Mouse (Mus musculus): ENCODE data around the gene Mboat2. TPM values are rescaled to one million over a fixed set of nuclear protein-coding genes. Genes with fewer than 3 reads are reported as not detected.

The Mboat2 gene
- polyA plus RNA-seq, 1 experiment from 2014 or later = not detected

DNA sequence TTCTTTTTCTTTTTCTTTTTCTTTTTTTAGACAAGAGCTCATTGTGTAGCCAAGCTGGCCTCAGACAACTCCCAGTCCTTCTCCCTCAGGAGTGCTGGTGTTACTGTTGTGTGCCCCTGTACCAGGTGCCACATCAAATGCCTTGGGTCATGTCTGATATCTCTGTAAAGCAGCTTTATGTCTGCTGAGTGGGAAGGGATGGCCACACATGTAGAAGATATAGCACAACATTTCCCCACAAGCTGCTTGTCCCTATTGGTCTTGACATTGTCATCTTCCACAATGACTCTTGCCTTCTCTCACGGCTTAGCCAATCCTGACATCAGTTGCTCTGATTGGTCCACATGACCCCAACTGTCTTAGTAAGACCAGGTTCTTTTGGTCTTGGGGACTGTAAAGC, 45.2 kb downstream of the Mboat2 start:
- Histone ChIP-seq H3K4me3 (ENCODE audit: inconsistent target) (no peak overlapping the region), H3K27ac (no peak overlapping the region), H3K36me3 (ENCODE audit: inconsistent target) (no peaks in the 10 kb centered on the region), H3K79me2 (ENCODE audit: inconsistent target) (no peaks in the 10 kb centered on the region)
- WGBS (ENCODE audit: missing documents) = 94% methylated on average over 1 of the region's 1 CpGs

DNA sequence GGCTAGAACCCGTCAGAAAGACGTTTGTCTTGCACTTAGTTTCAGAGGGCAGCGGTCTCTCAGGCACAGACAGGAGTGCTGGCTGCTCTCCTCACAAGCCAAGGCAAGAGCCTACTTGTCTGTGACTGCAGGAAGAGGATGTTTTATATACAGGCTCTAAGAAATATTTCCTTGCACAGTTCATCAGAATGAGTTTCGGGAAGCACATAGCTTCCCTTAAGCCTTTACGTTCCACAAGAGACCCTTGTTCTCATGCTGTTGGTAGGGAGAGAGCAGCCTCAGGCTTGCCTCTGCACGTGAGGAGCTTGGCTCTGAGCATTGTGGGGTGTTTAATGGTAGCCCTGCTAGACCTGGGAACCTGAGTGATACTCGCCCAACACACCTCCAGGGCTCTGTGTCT, 46.6 kb downstream of the Mboat2 start:
- H3K4me3 ChIP-seq (ENCODE audit: inconsistent target) = no peak overlapping the region
- no peak overlapping the region for H3K27ac ChIP-seq
- no peaks in the 10 kb centered on the region for H3K79me2 ChIP-seq (ENCODE audit: inconsistent target)
- no peaks in the 10 kb centered on the region for H3K36me3 ChIP-seq (ENCODE audit: inconsistent target)
- WGBS (ENCODE audit: missing documents) = 85% methylated on average over 7 of the region's 7 CpGs

DNA sequence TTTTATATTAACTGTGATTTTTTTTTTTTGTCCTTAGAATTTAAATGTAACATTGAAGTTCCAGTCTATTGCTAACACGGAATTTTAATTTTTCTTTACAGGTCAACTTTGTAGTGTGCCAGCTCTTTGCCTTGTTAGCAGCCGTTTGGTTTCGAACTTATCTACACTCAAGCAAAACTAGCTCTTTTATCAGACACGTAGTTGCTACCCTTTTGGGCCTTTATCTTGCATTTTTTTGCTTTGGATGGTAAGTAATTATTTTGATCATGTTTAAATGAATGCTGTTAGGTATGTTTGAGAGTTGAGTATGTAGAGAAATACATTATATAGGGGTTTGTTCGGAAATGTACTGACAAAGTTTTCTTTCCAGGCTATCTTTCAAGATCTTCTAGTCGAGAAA, 47.4 kb downstream of the Mboat2 start:
- H3K36me3 ChIP-seq (ENCODE audit: inconsistent target) = no peaks in the 10 kb centered on the region
- H3K27ac ChIP-seq = no peak overlapping the region
- WGBS (ENCODE audit: missing documents) = 94% methylated on average over 6 of the region's 6 CpGs
- H3K4me3 ChIP-seq (ENCODE audit: inconsistent target) = no peak overlapping the region
- no peaks in the 10 kb centered on the region for H3K79me2 ChIP-seq (ENCODE audit: inconsistent target)

DNA sequence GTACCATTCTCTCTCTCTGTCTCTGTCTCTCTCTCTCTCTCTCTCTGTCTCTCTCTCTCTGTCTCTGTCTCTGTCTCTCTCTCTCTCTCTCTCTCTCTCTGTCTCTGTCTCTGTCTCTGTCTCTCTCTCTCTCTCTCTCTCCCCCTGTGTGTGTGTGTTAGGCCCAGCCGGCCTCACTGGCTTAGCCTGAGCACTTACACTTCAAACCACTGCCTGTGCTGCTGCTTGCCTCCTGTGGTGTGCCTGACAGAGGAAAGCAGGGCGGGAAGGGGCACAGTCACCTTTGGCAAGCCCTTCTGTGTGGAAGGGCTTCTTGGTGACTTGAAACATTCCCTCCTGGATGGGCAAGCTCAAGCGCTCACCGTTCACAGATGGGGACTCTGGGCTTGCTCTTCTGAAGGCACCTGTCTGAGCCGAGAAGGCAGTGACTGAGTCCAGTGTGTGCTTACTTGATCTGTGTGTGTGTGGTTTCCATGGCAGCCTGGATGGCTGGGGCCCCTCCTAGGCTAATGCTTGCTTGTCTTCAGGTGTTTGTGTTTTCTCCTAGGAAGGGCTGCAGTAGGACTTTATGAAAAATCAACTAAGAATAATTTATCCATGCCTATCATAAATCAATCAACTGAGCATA, 48.2 kb downstream of the Mboat2 start:
- Histone ChIP-seq H3K36me3 (ENCODE audit: inconsistent target) (no peaks in the 10 kb centered on the region), H3K4me3 (ENCODE audit: inconsistent target) (no peak overlapping the region), H3K27ac (no peak overlapping the region), H3K79me2 (ENCODE audit: inconsistent target) (no peaks in the 10 kb centered on the region)
- whole genome bisulfite sequencing (ENCODE audit: missing documents) = 97% methylated on average over 4 of the region's 5 CpGs

DNA sequence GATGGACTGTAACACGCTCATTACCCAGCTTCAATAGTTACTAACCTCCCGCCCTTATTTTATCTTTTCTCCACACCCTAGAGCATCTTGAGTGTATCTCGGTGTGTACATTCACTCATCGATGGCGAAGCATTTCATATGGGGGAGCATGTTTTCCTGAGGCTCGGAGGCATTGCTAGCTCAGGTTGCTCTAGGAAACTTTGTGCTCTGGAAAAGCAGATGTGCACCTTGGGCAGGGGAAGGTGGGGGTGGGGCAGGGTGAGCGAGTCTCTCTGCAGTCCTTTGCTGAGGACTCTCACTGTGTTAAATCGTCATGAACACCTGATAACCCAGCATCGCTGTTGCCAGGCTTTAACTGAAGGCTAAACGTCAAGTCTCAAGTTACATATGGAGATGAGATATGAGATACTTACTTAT, 48.9 kb downstream of the Mboat2 start:
- H3K27ac ChIP-seq = no peak overlapping the region
- WGBS (ENCODE audit: missing documents) = 96% methylated on average over 10 of the region's 10 CpGs
- no peaks in the 10 kb centered on the region for H3K36me3 ChIP-seq (ENCODE audit: inconsistent target)
- no peak overlapping the region for H3K4me3 ChIP-seq (ENCODE audit: inconsistent target)
- no peaks in the 10 kb centered on the region for H3K79me2 ChIP-seq (ENCODE audit: inconsistent target)

DNA sequence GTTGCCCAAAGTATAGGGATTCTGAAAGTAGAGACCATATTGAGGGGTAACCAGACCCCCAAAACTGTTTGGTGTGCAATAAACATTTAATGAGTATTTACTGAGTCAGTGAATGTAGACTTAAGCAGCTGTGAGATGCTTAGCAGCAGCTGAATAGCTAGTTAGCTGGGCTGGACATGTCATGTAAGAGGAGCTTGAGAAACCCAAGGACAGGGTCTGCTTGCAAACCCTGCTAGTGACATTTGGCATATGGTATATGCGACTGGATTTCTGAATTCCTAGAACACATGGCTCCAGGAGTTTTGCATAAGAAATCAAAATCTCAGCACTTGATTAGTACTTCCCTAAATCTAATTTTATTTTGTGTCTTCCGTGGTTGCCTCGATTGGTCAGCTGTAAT, 52.6 kb downstream of the Mboat2 start:
- WGBS (ENCODE audit: missing documents) = 71% methylated on average over 3 of the region's 3 CpGs
- H3K79me2 ChIP-seq (ENCODE audit: inconsistent target) = no peaks in the 10 kb centered on the region
- no peak overlapping the region for H3K27ac ChIP-seq
- H3K36me3 ChIP-seq (ENCODE audit: inconsistent target) = no peaks in the 10 kb centered on the region
- H3K4me3 ChIP-seq (ENCODE audit: inconsistent target) = no peak overlapping the region

DNA sequence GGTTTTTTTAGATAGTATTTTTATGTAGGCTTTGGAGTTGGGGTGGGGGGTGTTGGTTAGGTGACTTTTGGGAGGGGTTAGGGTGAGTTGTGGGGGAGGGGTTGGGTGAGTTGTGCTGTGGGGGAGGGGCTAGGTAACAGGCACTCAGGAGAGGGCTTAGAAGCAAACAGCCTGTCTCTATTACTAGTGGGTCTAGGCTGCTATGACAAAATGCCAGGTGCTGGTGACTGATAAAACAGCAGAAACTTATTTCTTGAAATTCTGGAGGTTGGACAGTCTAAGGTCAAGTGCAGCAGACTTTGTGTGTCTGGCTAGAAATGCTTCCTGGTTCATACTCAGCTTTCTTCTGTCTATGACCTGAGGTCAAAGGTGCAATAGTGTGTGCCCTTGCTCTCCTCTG, 56.1 kb downstream of the Mboat2 start:
- Histone ChIP-seq H3K79me2 (ENCODE audit: inconsistent target) (no peaks in the 10 kb centered on the region), H3K36me3 (ENCODE audit: inconsistent target) (no peaks in the 10 kb centered on the region), H3K4me3 (ENCODE audit: inconsistent target) (no peak overlapping the region), H3K27ac (no peak overlapping the region)

DNA sequence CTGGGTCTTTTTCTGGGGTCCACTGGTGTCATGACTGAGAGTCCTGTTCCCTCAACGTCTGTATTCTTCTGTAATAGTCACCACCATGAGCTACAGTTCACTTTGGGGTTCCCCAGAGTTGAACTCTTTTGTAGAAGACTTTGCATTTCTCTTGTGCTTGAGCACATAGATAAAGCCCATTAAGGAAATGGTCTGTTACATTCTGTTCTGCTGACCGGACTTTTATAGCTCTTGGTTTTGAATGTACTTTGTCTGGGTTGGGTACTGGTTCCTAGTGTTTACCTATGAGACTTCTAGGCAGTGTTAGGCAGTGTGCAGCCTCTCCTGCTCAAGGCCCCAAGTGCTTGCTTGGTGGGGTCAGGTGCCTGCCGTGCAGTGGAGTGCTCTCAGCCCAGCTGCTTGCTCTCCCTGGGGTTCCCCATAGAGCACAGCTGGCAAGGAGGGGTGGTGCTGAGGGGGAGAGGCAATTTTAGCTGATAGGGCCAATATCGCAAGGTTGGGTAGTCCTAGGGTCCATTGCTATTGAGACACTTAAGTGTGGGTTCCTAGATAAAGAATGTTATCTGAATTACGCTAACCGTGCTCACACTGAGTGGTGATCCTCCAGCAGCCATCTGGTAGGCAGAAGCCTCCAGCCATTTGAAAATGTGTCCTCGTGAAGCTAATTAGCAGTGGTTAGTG, 58.8 kb downstream of the Mboat2 start:
- Histone ChIP-seq H3K27ac (no peak overlapping the region), H3K79me2 (ENCODE audit: inconsistent target) (no peaks in the 10 kb centered on the region), H3K36me3 (ENCODE audit: inconsistent target) (no peaks in the 10 kb centered on the region), H3K4me3 (ENCODE audit: inconsistent target) (no peak overlapping the region)
- 72% methylated on average over 7 of the region's 7 CpGs for WGBS (ENCODE audit: missing documents)

DNA sequence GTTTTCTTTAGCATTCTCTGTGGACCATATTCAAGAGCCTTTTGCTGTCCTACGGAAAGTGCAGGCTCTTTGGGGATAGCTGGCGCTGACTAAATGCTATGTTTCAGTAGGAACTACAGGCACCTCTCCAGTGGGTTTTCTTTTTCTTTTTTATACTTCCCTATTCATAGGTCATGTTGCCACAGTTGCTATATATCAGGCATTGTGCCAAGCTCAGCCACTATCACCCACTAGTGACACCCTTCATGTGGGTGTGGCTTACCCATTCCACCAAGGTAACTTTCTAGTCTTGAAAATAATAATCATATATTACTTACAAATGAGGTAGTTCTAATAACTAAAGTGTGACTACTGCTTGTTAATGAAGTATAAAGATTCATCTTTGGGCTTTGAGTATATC, 59.5 kb downstream of the Mboat2 start:
- no peaks in the 10 kb centered on the region for H3K36me3 ChIP-seq (ENCODE audit: inconsistent target)
- H3K79me2 ChIP-seq (ENCODE audit: inconsistent target) = no peaks in the 10 kb centered on the region
- 69% methylated on average over 2 of the region's 2 CpGs for WGBS (ENCODE audit: missing documents)
- no peak overlapping the region for H3K27ac ChIP-seq
- no peak overlapping the region for H3K4me3 ChIP-seq (ENCODE audit: inconsistent target)

DNA sequence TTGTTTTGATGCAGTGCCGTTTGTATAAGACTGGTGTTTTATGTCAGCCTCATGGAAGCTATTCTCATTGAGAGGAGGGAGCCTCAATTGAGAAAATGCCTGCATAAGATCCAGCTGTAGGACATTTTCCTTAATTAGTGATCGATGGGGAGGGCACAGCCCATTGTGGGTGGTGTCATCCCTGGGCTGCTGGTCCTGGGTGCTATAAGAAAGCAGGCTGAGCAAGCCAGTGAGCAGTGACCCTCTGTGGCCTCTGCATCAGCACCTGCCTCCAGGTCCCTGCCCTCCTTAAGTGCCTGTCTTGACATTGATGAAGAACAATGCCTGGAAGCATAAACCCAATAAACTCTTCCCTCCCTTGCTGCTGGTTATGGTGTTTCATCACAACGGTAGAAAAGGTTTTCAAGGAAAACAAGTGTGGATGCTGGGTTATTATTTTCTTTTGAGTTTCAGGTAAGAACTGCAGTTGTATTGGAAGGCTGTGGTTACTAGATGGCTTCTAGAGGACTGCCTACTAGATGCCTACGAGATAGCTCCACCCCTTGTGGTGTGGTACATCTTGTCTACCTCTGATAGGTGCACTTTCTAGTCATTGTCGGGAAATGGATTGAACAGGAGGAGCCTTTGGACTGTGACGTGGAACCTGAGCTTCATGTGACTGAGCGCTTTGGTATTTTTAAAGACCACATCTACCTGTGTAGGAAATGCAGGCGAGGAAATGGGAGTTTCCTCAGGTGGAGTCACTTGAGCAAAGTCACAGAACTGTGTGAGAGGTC, 60.2 kb downstream of the Mboat2 start:
- WGBS (ENCODE audit: missing documents) = 92% methylated on average over 8 of the region's 8 CpGs
- Histone ChIP-seq H3K4me3 (ENCODE audit: inconsistent target) (no peak overlapping the region), H3K36me3 (ENCODE audit: inconsistent target) (no peaks in the 10 kb centered on the region), H3K27ac (no peak overlapping the region), H3K79me2 (ENCODE audit: inconsistent target) (no peaks in the 10 kb centered on the region)

DNA sequence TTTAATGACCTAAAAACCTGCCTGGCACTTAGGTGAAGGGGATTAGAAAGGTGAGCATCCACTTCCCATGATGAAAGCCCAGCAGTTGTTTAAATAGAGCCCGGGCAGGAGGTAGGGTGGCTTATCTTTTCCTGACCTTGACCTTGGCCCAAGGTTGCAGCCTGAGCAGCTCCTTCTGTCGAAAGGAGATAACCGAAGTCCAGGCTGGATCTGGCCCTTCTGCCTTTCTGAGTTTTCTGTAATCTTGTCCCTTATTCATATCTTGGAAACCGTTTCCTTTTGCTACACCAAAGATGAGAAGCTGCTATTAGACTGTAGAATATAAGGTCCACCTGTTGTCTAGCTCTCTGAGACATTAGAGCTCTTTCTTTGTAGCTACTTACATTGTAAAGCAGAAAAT, 61.9 kb downstream of the Mboat2 start:
- H3K36me3 ChIP-seq (ENCODE audit: inconsistent target) = no peaks in the 10 kb centered on the region
- no peak overlapping the region for H3K27ac ChIP-seq
- no peak overlapping the region for H3K4me3 ChIP-seq (ENCODE audit: inconsistent target)
- no peaks in the 10 kb centered on the region for H3K79me2 ChIP-seq (ENCODE audit: inconsistent target)
- 88% methylated on average over 4 of the region's 4 CpGs for WGBS (ENCODE audit: missing documents)

DNA sequence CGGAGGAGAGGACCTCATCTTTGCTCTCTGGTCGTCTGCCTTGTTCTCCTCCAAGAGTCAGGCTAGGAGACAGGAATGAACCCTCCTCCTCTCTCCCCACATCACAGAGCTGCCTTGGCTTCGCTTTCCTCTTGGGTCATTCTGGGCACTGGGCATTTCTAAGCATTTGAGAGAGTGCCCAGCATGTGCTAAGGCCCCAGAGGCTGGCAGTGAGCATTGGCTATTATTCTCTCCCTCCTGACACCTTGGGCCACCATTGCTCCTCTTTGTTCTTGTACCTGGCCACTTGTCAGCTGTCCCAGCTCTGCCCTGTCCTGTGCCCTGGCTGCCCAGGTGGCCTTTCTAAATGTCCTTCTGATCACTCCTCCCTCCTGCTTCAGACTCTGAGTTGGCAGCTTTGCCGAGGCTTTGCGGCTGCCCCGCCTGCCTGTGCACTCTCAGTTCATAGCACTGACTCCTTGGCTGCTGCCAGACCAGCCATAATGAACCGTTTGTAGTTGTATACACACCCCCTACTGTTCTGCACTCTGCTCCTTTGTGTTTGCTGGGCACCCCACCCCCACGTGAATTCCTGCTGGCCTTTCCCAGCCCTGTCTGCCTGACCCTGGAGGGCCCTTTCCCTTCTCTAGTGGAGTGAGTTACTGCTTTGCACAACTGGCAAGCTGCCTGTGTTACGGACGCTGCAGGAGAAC, 63.2 kb downstream of the Mboat2 start:
- Histone ChIP-seq H3K27ac (no peak overlapping the region), H3K79me2 (ENCODE audit: inconsistent target) (no peaks in the 10 kb centered on the region), H3K36me3 (ENCODE audit: inconsistent target) (no peaks in the 10 kb centered on the region), H3K4me3 (ENCODE audit: inconsistent target) (no peak overlapping the region)
- 87% methylated on average over 10 of the region's 10 CpGs for WGBS (ENCODE audit: missing documents)

DNA sequence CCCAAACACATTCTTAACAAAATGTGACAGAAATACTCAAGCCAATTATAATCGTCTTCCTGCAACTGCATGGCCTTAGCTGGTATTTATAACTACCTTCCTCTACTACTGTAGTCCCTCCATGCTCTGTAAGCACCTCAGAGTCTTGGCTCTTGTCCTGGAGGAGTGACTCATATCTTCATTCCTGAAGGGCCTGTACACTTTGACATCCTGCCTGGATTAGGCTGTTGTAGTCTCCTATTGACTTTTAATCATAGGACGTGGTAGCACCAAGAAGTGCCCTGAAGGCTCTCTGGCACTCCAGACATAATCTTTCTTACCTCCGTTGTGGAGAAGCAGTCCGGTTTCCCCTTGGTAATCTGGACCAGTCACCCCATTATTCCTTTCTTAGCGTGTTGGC, 64.7 kb downstream of the Mboat2 start:
- Histone ChIP-seq H3K27ac (no peak overlapping the region), H3K36me3 (ENCODE audit: inconsistent target) (no peaks in the 10 kb centered on the region), H3K4me3 (ENCODE audit: inconsistent target) (no peak overlapping the region), H3K79me2 (ENCODE audit: inconsistent target) (no peaks in the 10 kb centered on the region)
- 76% methylated on average over 5 of the region's 5 CpGs for WGBS (ENCODE audit: missing documents)

DNA sequence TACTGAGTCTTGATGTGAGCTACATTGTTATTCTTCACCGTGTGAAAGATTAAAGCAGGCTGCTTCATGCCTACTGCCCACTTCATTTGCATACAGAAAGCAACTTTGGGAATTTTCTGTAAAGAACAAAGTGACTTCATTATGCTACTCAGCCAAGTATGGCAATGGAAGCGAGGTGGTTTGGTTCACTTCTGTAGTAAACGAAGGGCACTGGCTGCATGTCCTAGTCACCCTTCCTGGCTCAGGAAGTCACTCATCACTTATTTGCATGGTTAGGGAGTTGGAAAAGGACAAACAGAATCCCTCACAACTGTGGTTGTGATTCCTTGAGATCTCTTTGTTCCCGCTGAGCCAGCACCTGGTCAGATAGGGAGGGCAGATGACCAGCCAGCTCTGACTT, 66.7 kb downstream of the Mboat2 start:
- Histone ChIP-seq H3K4me3 (ENCODE audit: inconsistent target) (no peak overlapping the region), H3K36me3 (ENCODE audit: inconsistent target) (no peaks in the 10 kb centered on the region), H3K79me2 (ENCODE audit: inconsistent target) (no peaks in the 10 kb centered on the region), H3K27ac (no peak overlapping the region)
- 90% methylated on average over 4 of the region's 4 CpGs for WGBS (ENCODE audit: missing documents)

DNA sequence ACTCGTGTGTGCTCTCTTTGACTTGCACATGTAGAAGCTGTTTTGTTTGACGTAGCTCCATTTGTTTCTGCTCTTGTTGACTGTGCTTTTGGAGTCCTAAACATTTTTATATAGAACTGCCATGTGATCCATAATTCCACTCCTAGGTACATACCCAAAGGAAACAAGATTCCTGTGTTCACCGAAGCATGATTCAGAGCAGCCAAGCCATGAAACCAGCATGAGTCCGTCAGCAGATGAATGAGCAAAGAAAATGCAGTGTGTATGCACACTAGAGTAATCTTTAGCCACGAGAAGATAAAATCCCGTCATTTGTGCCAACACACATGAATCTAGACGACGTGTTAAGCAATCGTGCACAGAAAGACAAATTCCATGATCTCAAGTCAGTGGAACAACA, 67.5 kb downstream of the Mboat2 start:
- Histone ChIP-seq H3K79me2 (ENCODE audit: inconsistent target) (no peaks in the 10 kb centered on the region), H3K36me3 (ENCODE audit: inconsistent target) (no peaks in the 10 kb centered on the region), H3K4me3 (ENCODE audit: inconsistent target) (no peak overlapping the region), H3K27ac (no peak overlapping the region)
- WGBS (ENCODE audit: missing documents) = 94% methylated on average over 9 of the region's 9 CpGs

Data from macrophage (primary cell).